Mouse (Mus musculus) lung, postnatal 0 days (tissue): ENCODE data around the gene Trim29. TPM values are rescaled to one million over a fixed set of nuclear protein-coding genes. Genes with fewer than 3 reads are reported as not detected.

Experiments used
- ATAC-seq: fragments of 200-750 bp; cut with Nextera tagmentation; 2 replicates; pipeline ENCODE4 v1.8.0; 2017; ENCODE audit warnings: moderate library complexity
- DNase-seq: peaks from one replicate; pipeline ENCODE4 v3.0.0-alpha.2; 2016; ENCODE audit warnings: low spot score
- H3K27ac ChIP-seq: fragments of 300-500 bp; sonication (generic); 2 replicates; pipeline ENCODE4 v1.5.1; 2014; ENCODE audit warnings: antibody characterized with exemption, mild to moderate bottlenecking, low read length, mixed read lengths
- H3K27me3 ChIP-seq: fragments of 300-500 bp; sonication (generic); replicated peaks from 2 replicates; pipeline ENCODE4 v1.6.1; 2014; ENCODE audit warnings: low read length, mixed read lengths; ENCODE audit not compliant: insufficient read depth
- H3K36me3 ChIP-seq: fragments of 300-500 bp; sonication (generic); 2 replicates; pipeline ENCODE4 v1.6.1; 2014; ENCODE audit warnings: low read length, mixed read lengths; ENCODE audit not compliant: insufficient read depth
- H3K4me1 ChIP-seq: fragments of 300-500 bp; sonication (generic); 2 replicates; pipeline ENCODE4 v1.6.1; 2014; ENCODE audit warnings: antibody characterized with exemption, low read depth, low read length, mixed read lengths; ENCODE audit not compliant: insufficient read depth
- H3K4me2 ChIP-seq: fragments of 300-500 bp; sonication (generic); replicated peaks from 2 replicates; pipeline ENCODE4 v1.6.1; 2014; ENCODE audit warnings: low read depth, mild to moderate bottlenecking, low read length, moderate library complexity, mixed read lengths
- H3K4me3 ChIP-seq: fragments of 300-500 bp; sonication (generic); 2 replicates; pipeline ENCODE4 v1.5.1; 2014; ENCODE audit warnings: low read depth, low read length
- H3K9ac ChIP-seq: fragments of 300-500 bp; sonication (generic); replicated peaks from 2 replicates; pipeline ENCODE4 v1.6.1; 2014; ENCODE audit warnings: low read depth, mild to moderate bottlenecking
- H3K9me3 ChIP-seq: fragments of 300-500 bp; sonication (generic); 2 replicates; pipeline ENCODE4 v1.6.1; 2016; ENCODE audit warnings: low read length, mixed read lengths
- CTCF ChIP-seq: IDR thresholded peaks from 2 replicates; pipeline ENCODE4 v1.5.1; 2016; ENCODE audit warnings: antibody characterized with exemption, mild to moderate bottlenecking
- EP300 ChIP-seq: IDR thresholded peaks from 2 replicates; pipeline ENCODE4 v1.6.1; 2016; ENCODE audit warnings: antibody characterized with exemption, mild to moderate bottlenecking, control low read depth
- WGBS: fragments of 180-500 bp; shearing (Covaris S2); extraction: QIAGEN DNeasy Blood & Tissue Kit; methylation state at CpG from one replicate; pipeline ENCODE4 v1.1.7; 2014; 5-methylcytosine and 5-hydroxymethylcytosine counted together
- polyA plus RNA-seq: library from polyadenylated mRNA; unstranded; fragments of >200 nt; fragmentation: Nextera tagmentation; extraction: Ambion mirVana; gene quantifications from 2 replicates; pipeline ENCODE4 v1.2.1, GENCODE M21; 2015

Gene Trim29
- polyA plus RNA-seq, 1 experiment from 2014 or later: 0.87 TPM

- Histone ChIP-seq H3K9ac (no peak overlapping the region), H3K4me1 (no peaks in the 10 kb centered on the region), H3K4me2 (no peak overlapping the region), H3K9me3 (no peaks in the 10 kb centered on the region), H3K27ac (no peak overlapping the region), H3K27me3 (0 out of 2 replicates have a peak, but pooled peaks cover 3% of the 10 kb centered on the region), H3K4me3 (no peak overlapping the region), H3K36me3 (no peaks in the 10 kb centered on the region)
- WGBS: 10% methylated on average over 6 of the region's 6 CpGs
- no peak for TF ChIP-seq EP300
- TF ChIP-seq CTCF: peak; percentile 98
- peak; percentile 90 for DNase-seq
- ATAC-seq: peak; percentile 87
Observed at GRCm38 (mm10) chr9:43284284-43284683, 26.4 kb upstream of the Trim29 start.

- no peak overlapping the region for H3K4me3 ChIP-seq
- 0 out of 2 replicates have a peak, but pooled peaks cover 3% of the 10 kb centered on the region for H3K27me3 ChIP-seq
- H3K27ac ChIP-seq: no peak overlapping the region
- H3K4me1 ChIP-seq: no peaks in the 10 kb centered on the region
- WGBS: 83% methylated on average over 4 of the region's 4 CpGs
- H3K9ac ChIP-seq: no peak overlapping the region
- no peak for ATAC-seq
- H3K9me3 ChIP-seq: no peaks in the 10 kb centered on the region
- H3K4me2 ChIP-seq: no peak overlapping the region
- H3K36me3 ChIP-seq: no peaks in the 10 kb centered on the region
- TF ChIP-seq EP300: no peak
- TF ChIP-seq CTCF: no peak
- no peak for DNase-seq
Observed at GRCm38 (mm10) chr9:43285281-43285680, 25.4 kb upstream of the Trim29 start.

GRCm38 (mm10) chr9:43286870-43287269 lies 23.8 kb upstream of the Trim29 start:
- H3K27ac ChIP-seq: no peak overlapping the region
- no peak; the same call in 1 of the 2 replicates for ATAC-seq
- no peak overlapping the region for H3K4me2 ChIP-seq
- H3K4me1 ChIP-seq: no peaks in the 10 kb centered on the region
- peak; percentile 89 for TF ChIP-seq CTCF
- TF ChIP-seq EP300: no peak
- H3K27me3 ChIP-seq: no peaks in the 10 kb centered on the region
- WGBS: 3% methylated on average over 20 of the region's 20 CpGs
- H3K36me3 ChIP-seq: no peaks in the 10 kb centered on the region
- H3K9me3 ChIP-seq: no peaks in the 10 kb centered on the region
- H3K9ac ChIP-seq: no peak overlapping the region
- DNase-seq: peak; percentile 52
- H3K4me3 ChIP-seq: no peak overlapping the region

GRCm38 (mm10) chr9:43293058-43293457 lies 17.6 kb upstream of the Trim29 start:
- Histone ChIP-seq H3K9ac (no peak overlapping the region), H3K4me1 (no peaks in the 10 kb centered on the region), H3K4me3 (no peak overlapping the region), H3K36me3 (no peaks in the 10 kb centered on the region), H3K4me2 (no peak overlapping the region), H3K27me3 (no peaks in the 10 kb centered on the region), H3K27ac (no peak overlapping the region), H3K9me3 (no peaks in the 10 kb centered on the region)
- no peak for TF ChIP-seq CTCF
- no peak for TF ChIP-seq EP300
- ATAC-seq (no peak), DNase-seq (no peak)
- 84% methylated on average over 6 of the region's 6 CpGs for WGBS

GRCm38 (mm10) chr9:43300394-43300793 lies 10.3 kb upstream of the Trim29 start:
- Histone ChIP-seq H3K9me3 (no peaks in the 10 kb centered on the region), H3K4me3 (no peak overlapping the region), H3K9ac (no peak overlapping the region), H3K27me3 (no peaks in the 10 kb centered on the region), H3K36me3 (no peaks in the 10 kb centered on the region), H3K27ac (no peak overlapping the region), H3K4me1 (no peaks in the 10 kb centered on the region), H3K4me2 (no peak overlapping the region)
- DNase-seq (no peak), ATAC-seq (no peak)
- 33% methylated on average over 10 of the region's 10 CpGs for whole genome bisulfite sequencing
- TF ChIP-seq EP300 (no peak), CTCF (no peak)

GRCm38 (mm10) chr9:43302989-43303388 lies 7.7 kb upstream of the Trim29 start:
- H3K27ac ChIP-seq: no peak overlapping the region
- DNase-seq (no peak), ATAC-seq (no peak)
- H3K9me3 ChIP-seq: no peaks in the 10 kb centered on the region
- 64% methylated on average over 4 of the region's 4 CpGs for WGBS
- H3K4me3 ChIP-seq: no peak overlapping the region
- no peaks in the 10 kb centered on the region for H3K4me1 ChIP-seq
- H3K36me3 ChIP-seq: no peaks in the 10 kb centered on the region
- no peak overlapping the region for H3K9ac ChIP-seq
- no peaks in the 10 kb centered on the region for H3K27me3 ChIP-seq
- no peak overlapping the region for H3K4me2 ChIP-seq
- no peak for TF ChIP-seq CTCF
- TF ChIP-seq EP300: no peak

GRCm38 (mm10) chr9:43305882-43306281 lies 4.8 kb upstream of the Trim29 start:
- Histone ChIP-seq H3K36me3 (no peaks in the 10 kb centered on the region), H3K4me2 (no peak overlapping the region), H3K27ac (no peak overlapping the region), H3K27me3 (no peaks in the 10 kb centered on the region), H3K9ac (no peak overlapping the region), H3K4me3 (no peak overlapping the region), H3K4me1 (no peaks in the 10 kb centered on the region), H3K9me3 (no peaks in the 10 kb centered on the region)
- no peak for TF ChIP-seq CTCF
- no peak for TF ChIP-seq EP300
- 26% methylated on average over 6 of the region's 6 CpGs for WGBS
- no peak; the same call in 1 of the 2 replicates for ATAC-seq
- peak; percentile 43 for DNase-seq
